Mouse (Mus musculus) ZHBTc4 (cell line): Measurements from ENCODE around the gene Immt.
A peak's percentile ranks its signal among the peaks of the same experiment; 100 is the strongest.
"Not testable (repeated sequence)": the region's sequence is repeated elsewhere in the genome, so short reads cannot be mapped to it uniquely, and the experiment has no call there.

ENCODE experiments used
- DNase-seq: peaks from one replicate; pipeline ENCODE4 v3.0.0-alpha.2; 2011; ENCODE audit warnings: low read depth, low spot score

Gene Immt

DNA sequence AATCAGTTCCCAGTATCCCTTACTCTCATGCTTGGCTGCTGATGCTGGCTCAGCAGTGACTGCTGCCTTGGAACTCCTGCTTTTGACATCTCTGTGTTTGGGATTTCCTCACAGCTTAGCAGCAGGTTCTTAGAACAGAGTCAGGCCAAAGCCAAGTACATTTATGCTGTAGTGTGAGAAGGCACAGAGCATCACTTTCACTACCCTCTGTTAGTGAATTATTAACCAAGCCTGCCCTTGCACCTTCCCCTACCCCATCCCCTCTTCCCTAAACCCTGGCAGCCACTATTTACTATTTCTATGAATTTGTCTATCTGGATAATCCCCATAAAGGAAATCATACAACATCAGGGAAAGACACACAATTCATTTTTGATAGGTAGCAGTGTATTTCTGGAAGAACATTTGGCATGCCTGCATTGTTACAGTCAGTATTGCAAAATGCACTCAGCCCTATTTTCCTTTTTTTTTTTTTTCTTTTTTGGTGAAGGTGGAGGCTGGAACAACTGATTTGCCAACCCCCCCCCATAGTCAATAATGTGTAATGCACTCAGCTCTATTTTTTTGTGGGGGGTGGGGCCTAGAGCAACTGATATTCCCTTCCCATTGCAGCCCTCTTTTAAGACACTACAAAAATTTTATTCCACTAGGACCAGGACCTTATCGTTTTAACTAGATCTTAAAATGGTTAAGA is 9.6 kb downstream of the Immt start:
- DNase-seq, result no peak

DNA sequence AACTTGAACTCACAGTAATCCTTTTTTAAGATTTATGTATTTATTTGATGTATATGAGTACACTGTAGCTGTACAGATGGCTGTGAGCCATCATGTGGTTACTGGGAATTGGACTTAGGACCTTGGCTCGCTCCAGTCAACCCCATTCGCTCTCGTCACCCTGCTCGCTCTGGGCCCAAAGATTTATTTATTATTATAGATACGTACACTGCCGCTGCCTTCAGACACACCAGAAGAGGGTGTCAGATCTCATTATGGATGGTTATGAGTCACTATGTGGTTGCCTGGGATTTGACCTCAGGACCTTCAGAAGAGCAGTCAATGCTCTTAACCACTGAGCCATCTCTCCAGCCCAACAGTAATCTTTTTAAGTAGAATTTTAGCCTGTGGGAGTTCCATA is 15.8 kb downstream of the Immt start:
- not testable (repeated sequence) for DNase-seq

DNA sequence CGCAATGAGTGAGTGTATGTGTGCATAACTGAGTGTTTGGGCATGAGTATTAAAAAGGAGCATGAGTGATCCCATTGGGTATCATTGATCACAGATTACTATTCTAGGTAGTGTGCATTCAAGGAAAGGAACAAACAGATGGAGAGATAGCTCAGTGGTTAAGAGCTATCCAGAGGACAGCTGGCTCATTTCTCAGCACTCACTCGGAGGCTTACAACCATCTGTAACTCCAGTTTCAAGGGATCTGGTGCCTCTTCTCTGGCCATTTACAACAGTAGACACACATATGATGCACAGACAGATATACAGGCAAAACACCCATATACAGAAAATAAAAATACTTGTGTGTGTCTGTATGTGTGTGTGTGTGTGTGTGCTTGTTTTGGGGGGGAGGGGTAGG is 36.6 kb downstream of the Immt start:
- no peak for DNase-seq

DNA sequence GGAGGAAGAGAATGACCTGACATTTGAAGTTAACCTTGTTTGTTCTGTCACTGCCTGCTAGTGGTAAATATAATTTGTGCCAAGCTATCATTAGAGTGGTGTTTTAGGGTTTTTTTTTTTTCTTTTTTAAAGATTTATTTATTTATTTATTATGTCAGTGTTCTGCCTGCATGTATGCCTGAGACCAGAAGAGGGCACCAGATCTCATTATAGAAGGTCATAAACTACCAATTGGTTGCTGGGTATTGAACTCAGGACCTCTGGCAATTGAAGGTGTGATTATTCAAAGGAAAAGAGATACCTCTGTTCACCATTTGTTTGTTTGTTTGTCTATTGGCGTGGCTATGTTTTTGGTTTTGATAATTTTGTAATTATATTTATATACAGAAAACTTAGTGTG is 37.7 kb downstream of the Immt start:
- peak; percentile 50 for DNase-seq

DNA sequence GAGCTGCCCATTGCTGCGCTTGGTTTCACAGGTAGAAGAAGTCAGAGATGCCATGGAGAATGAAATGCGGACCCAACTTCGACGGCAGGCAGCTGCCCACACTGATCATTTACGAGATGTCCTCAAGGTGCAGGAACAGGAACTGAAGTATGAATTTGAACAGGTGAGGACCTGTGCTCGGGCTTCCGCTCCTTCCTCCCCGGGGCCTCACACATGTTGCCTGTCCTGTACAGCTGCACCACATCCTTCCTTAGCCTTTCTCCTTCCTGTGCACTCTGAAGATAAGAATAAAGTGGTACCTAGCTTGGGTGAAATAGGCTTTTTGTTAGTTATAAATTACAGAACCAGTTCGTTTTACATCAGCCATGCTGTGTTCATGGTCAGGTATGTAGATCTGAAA is 40.3 kb downstream of the Immt start:
- no peak for DNase-seq

DNA sequence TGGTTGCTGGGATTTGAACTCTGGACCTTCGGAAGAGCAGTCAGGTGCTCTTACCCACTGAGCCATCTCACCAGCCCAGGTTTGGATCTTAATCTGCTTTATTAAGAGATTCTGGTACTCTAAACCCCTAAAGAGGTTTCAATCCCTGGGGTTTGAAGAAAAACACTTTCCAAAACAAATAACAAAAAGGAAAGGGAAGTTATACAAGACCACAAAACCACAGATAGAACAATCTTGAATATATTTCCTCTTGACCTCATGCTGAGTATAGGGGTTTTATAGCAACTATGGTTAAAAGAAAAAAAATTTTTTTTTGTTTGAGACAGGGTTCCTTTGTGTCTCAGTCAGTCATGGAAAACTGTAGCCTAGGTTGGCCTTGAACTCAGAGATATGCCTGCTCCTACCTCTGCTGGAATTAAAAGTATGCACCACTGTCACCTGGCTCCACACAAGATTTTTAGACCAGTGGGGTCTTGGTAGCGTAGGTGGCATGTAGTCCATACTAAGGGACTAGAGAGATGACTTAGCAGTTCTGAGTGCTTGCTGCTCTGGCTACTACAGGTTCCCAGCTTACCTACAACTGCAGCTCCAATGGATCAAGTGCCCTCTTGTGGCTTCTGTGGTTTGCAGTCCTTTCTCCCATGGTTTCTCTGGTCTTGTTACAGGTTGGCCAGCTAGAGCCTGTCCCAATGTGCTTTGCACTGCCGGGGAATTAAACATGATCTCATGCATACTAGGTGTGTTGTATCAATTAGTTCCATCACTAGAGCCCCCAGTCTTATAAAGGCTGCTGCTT is 47.0 kb downstream of the Immt start:
- DNase-seq, result peak; percentile 59

DNA sequence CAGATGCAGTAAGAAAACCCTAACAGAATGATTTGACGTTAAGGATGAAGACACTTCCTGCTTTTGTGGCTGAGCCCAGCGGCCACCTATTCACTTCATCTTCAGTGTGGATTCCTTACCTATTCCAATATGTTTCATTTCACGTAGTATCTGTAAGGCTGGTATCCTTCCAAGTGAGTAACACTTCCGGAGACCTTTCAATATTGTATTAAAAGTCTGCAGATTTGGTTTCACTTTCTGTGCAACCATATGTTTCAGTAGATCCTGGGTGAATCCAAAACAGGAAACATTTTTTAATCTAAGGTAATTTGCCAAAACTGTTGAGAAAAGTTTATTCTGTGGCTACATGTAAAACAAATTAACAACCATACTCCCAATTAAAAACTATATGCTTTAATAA is 62.1 kb downstream of the Immt start:
- DNase-seq, result no peak

DNA sequence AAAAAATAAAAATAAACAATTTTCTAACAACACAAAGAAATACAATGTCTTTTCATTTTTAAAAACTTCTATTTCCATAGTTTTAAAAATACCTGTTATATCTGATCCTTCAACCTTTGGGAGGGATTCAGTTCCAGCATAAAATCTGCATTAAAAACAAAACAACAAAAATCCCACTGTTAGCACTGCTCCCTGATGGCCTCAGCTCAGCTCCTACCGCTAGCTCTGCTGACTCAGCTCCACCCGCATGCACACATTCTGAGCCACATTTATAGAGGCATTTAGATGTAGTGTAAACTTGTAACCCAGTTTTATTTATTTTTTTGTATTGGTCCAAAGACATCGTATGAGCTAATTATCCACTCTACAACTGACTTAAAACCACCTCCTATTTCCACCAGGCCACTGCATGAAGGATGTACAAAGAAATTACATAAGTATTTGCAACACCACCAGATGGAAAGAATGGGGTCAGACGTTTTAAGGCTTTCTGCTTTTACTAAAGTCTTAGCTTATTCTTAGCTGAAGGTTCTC is 76.6 kb downstream of the Immt start:
- DNase-seq, result peak; percentile 33

DNA sequence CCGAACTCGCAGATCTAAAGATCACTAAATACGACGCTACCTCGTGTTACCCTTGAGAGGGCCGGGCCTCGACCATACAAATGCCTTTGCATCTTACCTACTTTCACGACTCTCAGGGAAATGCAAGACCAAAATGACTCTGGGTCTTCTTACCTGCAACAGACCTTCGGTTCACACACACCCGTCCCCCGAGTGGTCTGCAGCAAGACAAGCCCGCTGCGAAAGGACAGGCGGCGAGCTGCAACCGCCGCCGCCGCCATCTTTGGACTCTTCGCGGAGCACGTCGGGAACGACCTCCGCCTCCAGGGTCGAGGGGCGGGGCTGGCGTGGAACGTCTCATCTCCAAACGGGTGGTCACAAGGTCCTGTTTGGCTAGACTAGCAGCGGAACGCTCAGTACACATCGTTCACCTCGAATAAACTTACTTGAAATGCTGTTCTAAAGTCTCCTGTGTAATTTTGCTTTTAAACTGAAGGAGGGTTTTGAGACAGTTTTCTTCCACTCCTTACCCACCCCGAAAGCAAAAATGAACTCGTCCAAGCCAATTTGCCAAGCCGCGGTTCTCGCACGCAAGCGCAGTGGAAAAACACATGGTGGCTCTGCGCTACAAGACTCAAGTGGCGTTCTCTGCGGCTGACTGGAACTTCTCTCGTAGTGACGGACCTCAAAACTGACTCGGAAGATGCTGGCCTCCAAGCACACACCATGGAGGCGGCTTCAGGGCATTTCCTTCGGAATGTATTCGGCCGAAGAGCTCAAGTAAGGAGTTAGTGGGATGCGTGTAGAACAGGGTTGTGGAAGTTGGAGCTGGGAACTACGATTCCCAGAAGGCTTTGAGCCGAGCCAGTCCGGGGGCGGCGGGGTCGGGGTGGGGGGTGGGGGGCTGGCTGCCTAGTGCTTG is 77.6 kb downstream of the Immt start, which contains the start of the genes Ptcd3 and Polr1a:
TSS of gene Ptcd3 (minus strand) at position 270 of the 901 bp plus-strand sequence.
TSS of gene Polr1a (plus strand) at position 573 of the 901 bp plus-strand sequence.
- peak; percentile 95 for DNase-seq

DNA sequence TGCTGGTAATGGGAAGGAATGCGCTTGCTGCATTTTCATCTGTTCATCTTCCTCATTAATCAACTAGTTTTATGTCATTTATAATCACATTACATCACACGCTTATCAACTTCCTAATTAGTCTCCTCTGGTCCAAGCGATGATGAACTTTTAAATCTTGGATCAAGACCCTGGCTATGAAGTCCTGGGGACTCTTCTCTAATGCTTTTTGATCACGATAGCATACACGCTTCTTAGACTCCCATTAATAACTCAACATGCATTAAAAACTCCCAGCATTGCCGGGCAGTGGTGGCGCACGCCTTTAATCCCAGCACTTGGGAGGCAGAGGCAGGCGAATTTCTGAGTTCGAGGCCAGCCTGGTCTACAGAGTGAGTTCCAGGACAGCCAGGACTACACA is 78.3 kb downstream of the Immt start:
- DNase-seq, result no peak

DNA sequence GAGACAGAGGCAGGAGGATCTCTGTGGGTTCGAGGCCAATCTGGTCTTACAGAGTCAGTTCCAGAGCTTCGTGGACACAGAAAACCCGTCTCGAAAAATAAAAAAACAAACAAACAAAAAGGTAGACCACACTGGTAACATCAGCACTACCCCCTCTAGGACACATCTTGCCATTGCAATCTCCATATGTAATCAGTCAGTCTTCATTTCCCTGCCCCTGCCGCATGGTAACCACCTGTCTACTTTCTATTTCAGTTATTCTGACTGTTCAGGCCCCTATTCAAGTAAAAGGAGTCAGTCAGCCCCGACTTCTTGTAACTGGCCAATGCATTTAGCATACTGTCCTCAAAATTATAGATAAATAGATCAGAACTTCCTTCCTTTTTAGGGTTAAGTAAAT is 78.7 kb downstream of the Immt start:
- DNase-seq, result peak; percentile 58

DNA sequence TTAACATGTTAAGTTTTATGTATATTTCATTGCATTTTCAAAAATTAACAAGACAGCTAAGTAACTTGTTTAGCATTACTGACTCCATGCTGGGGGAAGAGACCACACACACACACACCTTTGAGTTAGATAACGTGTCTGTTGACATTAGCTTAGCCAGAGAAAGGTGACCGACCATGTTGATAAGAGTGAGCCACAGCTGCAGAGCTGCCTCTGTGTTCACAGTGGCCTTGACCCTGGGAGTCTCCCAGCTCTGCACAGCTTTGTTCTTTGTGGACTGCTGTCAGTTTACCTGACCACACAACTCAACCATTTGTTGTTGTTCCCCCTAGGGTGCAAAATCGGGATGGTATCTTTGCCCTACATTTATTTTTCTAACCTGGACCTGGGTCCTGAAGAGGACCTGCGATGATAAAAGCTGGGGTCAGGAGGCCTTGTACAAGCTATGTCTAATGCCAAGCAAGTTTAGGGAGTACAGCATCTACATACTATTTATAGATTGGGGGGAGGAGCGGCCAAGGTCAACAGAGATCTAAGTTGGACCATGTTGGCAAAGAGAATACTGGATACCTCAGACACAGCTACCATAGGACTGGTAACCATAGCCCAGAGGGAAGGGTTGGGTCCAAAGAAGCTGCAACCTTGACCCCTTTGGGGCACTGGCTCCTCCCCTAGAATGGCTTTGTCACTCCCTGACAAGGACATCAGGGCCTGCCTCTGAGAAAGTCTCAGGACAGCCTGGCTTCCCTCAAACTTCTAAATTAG is 80.7 kb downstream of the Immt start:
- DNase-seq, result peak; percentile 50

DNA sequence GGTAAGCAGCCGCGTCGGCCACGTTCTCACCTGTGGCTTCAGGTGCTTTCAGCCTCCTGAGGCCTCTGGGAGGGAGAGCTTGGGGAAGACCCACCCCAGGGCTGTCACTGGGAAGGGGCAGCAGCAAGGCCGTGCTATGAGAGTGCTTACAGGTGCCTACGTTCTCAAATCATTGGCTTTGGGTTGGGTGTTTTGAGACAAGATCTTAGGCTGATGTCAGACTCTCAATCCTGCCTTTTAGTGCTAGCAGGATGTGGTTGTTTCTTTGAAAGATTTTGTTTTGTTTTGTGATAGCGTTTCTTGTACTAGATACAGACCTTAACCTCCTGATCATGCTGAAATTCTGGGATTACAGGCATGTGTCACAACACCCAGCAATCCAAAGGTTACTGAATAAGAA is 89.6 kb downstream of the Immt start:
- DNase-seq, result no peak

DNA sequence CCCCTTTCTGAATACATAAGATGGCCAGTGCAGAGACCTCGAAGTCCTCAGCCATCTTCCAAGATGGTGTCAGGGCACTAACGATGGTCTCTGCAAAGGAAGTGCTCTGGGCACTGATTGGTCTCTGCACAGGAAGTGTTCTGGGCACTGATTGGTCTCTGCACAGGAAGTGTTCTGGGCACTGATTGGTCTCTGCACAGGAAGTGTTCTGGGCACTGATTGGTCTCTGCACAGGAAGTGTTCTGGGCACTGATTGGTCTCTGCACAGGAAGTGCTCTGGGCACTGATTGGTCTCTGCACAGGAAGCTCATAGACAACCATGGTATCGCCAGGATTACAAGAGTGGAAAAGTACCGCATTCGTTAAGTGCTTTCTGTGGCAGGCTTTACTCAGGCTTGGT is 94.1 kb downstream of the Immt start:
- DNase-seq, result peak; percentile 66
